Comparison of ENCODE assay signal across 9 mouse cellular contexts in genomic region chr10:79986232-79986878, GRCm38 (mm10). TPM values are rescaled to one million over a fixed set of nuclear protein-coding genes. Genes with fewer than 3 reads are reported as not detected.
DNase-seq lines count a peak whose midpoint lies in the region; ATAC-seq and TF ChIP-seq lines count a peak whose summit lies in the region.
"Had no signal": no experiment of that assay in that cellular context is flagged by ENCODE, and none has a peak within 500 bp of the region (broad histone marks: within the 10 kb centered on the region; RNA-seq: fewer than 3 reads in every experiment).

No protein-coding gene starts in this region.

- intact Hi-C loops in gastrocnemius, postnatal 14 days (cut with DNase I; ENCODE audit: low total_unique reads) = no loop called here

- no peak for DNase-seq in kidney, adult 18-20 months
- DNase-seq in gastrocnemius, postnatal 14 days = peak; percentile 59
- DNase-seq in kidney, postnatal 0 days (ENCODE audit: low spot score) = no peak
- DNase-seq in midbrain, embryonic 11.5 days (ENCODE audit: low spot score, missing footprints) = peak; percentile 81
- DNase-seq in embryo, embryonic 10.5 days (ENCODE audit: low spot score) = no peak

- H3K36me3 ChIP-seq in kidney, embryonic 14.5 days (ENCODE audit: control insufficient read depth, insufficient read depth, low read length) = peaks cover 8% of the 10 kb centered on the region; the same call in 1 of the 2 replicates
- H3K36me3 ChIP-seq in kidney, postnatal 0 days (ENCODE audit: insufficient read depth, low read length) = 0 out of 2 replicates have a peak, but pooled peaks cover 5% of the 10 kb centered on the region
- no peaks in the 10 kb centered on the region for H3K36me3 ChIP-seq in midbrain, embryonic 11.5 days (ENCODE audit: control insufficient read depth, insufficient read depth, low read length)

- 42% methylated on average over 6 of the region's 6 CpGs for WGBS in kidney, embryonic 14.5 days
- 32% methylated on average over 6 of the region's 6 CpGs for WGBS in kidney, postnatal 0 days
- 51% methylated on average over 6 of the region's 6 CpGs for WGBS in midbrain, embryonic 11.5 days

- peaks cover 5% of the 10 kb centered on the region; the same call in 1 of the 2 replicates for H3K9me3 ChIP-seq in kidney, embryonic 14.5 days (ENCODE audit: control insufficient read depth, low read length)
- no peaks in the 10 kb centered on the region for H3K9me3 ChIP-seq in kidney, postnatal 0 days (replicated peaks; ENCODE audit: low read length)
- H3K9me3 ChIP-seq in midbrain, embryonic 11.5 days (ENCODE audit: control insufficient read depth, low read length) = no peaks in the 10 kb centered on the region

- no peak for ATAC-seq in kidney, embryonic 14.5 days (ENCODE audit: low FRiP score, low TSS enrichment)
- no peak for ATAC-seq in kidney, postnatal 0 days (replicated peaks; ENCODE audit: low FRiP score, low read depth)
- no peak for ATAC-seq in midbrain, embryonic 11.5 days (ENCODE audit: low FRiP score)
- ATAC-seq in CD4-positive, CD25-positive, alpha-beta regulatory T cell, adult 4 months = no peak

- peak overlapping the region; percentile 62 for H3K4me3 ChIP-seq in kidney, embryonic 14.5 days (ENCODE audit: low read length)
- peak overlapping the region; percentile 52 for H3K4me3 ChIP-seq in brown adipose tissue, adult 24 weeks (ENCODE audit: insufficient read depth, low read depth, low read length)
- no peak overlapping the region for H3K4me3 ChIP-seq in kidney, postnatal 0 days (replicated peaks; ENCODE audit: low read depth, low read length)
- 0 out of 2 replicates have a peak overlapping the region, but pooled peaks have one; percentile 5 for H3K4me3 ChIP-seq in midbrain, embryonic 11.5 days (ENCODE audit: low read depth, low read length)

- peaks cover 38% of the 10 kb centered on the region for H3K4me1 ChIP-seq in kidney, embryonic 14.5 days (ENCODE audit: control insufficient read depth, insufficient read depth, low read length)
- peaks cover 25% of the 10 kb centered on the region for H3K4me1 ChIP-seq in brown adipose tissue, adult 24 weeks (ENCODE audit: control insufficient read depth, insufficient read depth, insufficient read length, low read length)
- H3K4me1 ChIP-seq in kidney, postnatal 0 days (replicated peaks; ENCODE audit: insufficient read depth, low read length) = peaks cover 41% of the 10 kb centered on the region
- peaks cover 33% of the 10 kb centered on the region for H3K4me1 ChIP-seq in midbrain, embryonic 11.5 days (ENCODE audit: control insufficient read depth, insufficient read depth, low read length)

- no peaks in the 10 kb centered on the region for H3K27me3 ChIP-seq in kidney, embryonic 14.5 days (ENCODE audit: control insufficient read depth, insufficient read depth, low read length)
- H3K27me3 ChIP-seq in kidney, postnatal 0 days (ENCODE audit: insufficient read depth, low read length) = no peaks in the 10 kb centered on the region
- H3K27me3 ChIP-seq in midbrain, embryonic 11.5 days (ENCODE audit: control insufficient read depth, insufficient read depth, low read length) = peaks cover 38% of the 10 kb centered on the region

- peak overlapping the region; percentile 24; the same call in 1 of the 2 replicates for H3K9ac ChIP-seq in kidney, embryonic 14.5 days (ENCODE audit: low read depth, low read length)
- H3K9ac ChIP-seq in kidney, postnatal 0 days (ENCODE audit: low read depth, low read length) = peak overlapping the region; percentile 69; the same call in 1 of the 2 replicates
- H3K9ac ChIP-seq in midbrain, embryonic 11.5 days (ENCODE audit: low read length) = peak overlapping the region; percentile 68; the same call in 1 of the 2 replicates

- no peak for TF ChIP-seq CTCF in kidney, postnatal 0 days (IDR thresholded peaks at IDR 0.05; ENCODE audit: low read depth)

- peak overlapping the region; percentile 91 for H3K27ac ChIP-seq in kidney, embryonic 14.5 days (ENCODE audit: low read depth, low read length)
- peak overlapping the region; percentile 78 for H3K27ac ChIP-seq in brown adipose tissue, adult 24 weeks (replicated peaks; ENCODE audit: low read depth, low read length)
- peak overlapping the region; percentile 98 for H3K27ac ChIP-seq in kidney, postnatal 0 days
- H3K27ac ChIP-seq in midbrain, embryonic 11.5 days (ENCODE audit: low read depth, low read length) = peak overlapping the region; percentile 11; the same call in 1 of the 2 replicates

- H3K4me2 ChIP-seq in kidney, embryonic 14.5 days (replicated peaks; ENCODE audit: low read depth, low read length) = peak overlapping the region; percentile 88
- H3K4me2 ChIP-seq in kidney, postnatal 0 days (ENCODE audit: low read length) = peak overlapping the region; percentile 87
- H3K4me2 ChIP-seq in midbrain, embryonic 11.5 days = peak overlapping the region; percentile 90

RNA-seq across cellular contexts. Expression of gene Cnn2, which starts 2.0 kb away (rescaled TPM):
- polyA plus RNA-seq in kidney, embryonic 14.5 days (2014; fragmentation: Nextera tagmentation; extraction: Ambion mirVana) = 186 and 220 TPM in 2 replicates
- 6.4 and 10.3 TPM in 2 replicates for polyA plus RNA-seq in brown adipose tissue, adult 24 weeks (2012; ENCODE audit: insufficient read depth, insufficient read length, missing spikeins)
- total RNA-seq in gastrocnemius, postnatal 14 days (2021) = 10 to 100 TPM; 19.2 to 24.8 TPM
- 221 and 261 TPM in 2 replicates for polyA plus RNA-seq in kidney, postnatal 0 days (2015; fragmentation: Nextera tagmentation; extraction: Ambion mirVana)
- 158 and 160 TPM in 2 replicates for polyA plus RNA-seq in midbrain, embryonic 11.5 days (2014; fragmentation: Nextera tagmentation; extraction: Ambion mirVana)
- 100 to 1,000 TPM; 904 to 969 TPM for polyA plus RNA-seq in CD4-positive, CD25-positive, alpha-beta regulatory T cell, adult 4 months (2017; shearing (Covaris generic))

RNA-seq across cellular contexts. Expression of gene Tmem259, which starts 2.2 kb away (rescaled TPM):
- 18.8 and 27.8 TPM in 2 replicates for polyA plus RNA-seq in kidney, embryonic 14.5 days (2014; fragmentation: Nextera tagmentation; extraction: Ambion mirVana)
- polyA plus RNA-seq in brown adipose tissue, adult 24 weeks (2012; ENCODE audit: insufficient read depth, insufficient read length, missing spikeins) = 69.8 and 75.4 TPM in 2 replicates
- 10 to 100 TPM; 76.2 to 84.5 TPM for total RNA-seq in gastrocnemius, postnatal 14 days (2021)
- 23.7 and 26.6 TPM in 2 replicates for polyA plus RNA-seq in kidney, postnatal 0 days (2015; fragmentation: Nextera tagmentation; extraction: Ambion mirVana)
- 11.9 and 13.5 TPM in 2 replicates for polyA plus RNA-seq in midbrain, embryonic 11.5 days (2014; fragmentation: Nextera tagmentation; extraction: Ambion mirVana)
- polyA plus RNA-seq in CD4-positive, CD25-positive, alpha-beta regulatory T cell, adult 4 months (2017; shearing (Covaris generic)) = 1 to 10 TPM; 1.2 to 2.5 TPM

RNA-seq across cellular contexts. Expression of gene Abca7, which starts 9.9 kb away (rescaled TPM):
- 1.8 and 2.7 TPM in 2 replicates for polyA plus RNA-seq in kidney, embryonic 14.5 days (2014; fragmentation: Nextera tagmentation; extraction: Ambion mirVana)
- polyA plus RNA-seq in brown adipose tissue, adult 24 weeks (2012; ENCODE audit: insufficient read depth, insufficient read length, missing spikeins) = 5.1 and 5.4 TPM in 2 replicates
- total RNA-seq in gastrocnemius, postnatal 14 days (2021) = 1 to 10 TPM; 4.2 TPM
- polyA plus RNA-seq in kidney, postnatal 0 days (2015; fragmentation: Nextera tagmentation; extraction: Ambion mirVana) = 2.4 and 2.6 TPM in 2 replicates
- 2.8 and 2.9 TPM in 2 replicates for polyA plus RNA-seq in midbrain, embryonic 11.5 days (2014; fragmentation: Nextera tagmentation; extraction: Ambion mirVana)
- polyA plus RNA-seq in CD4-positive, CD25-positive, alpha-beta regulatory T cell, adult 4 months (2017; shearing (Covaris generic)) = 10 to 100 TPM; 11.4 to 16.4 TPM

RNA-seq across cellular contexts. Expression of gene Grin3b, which starts 15.8 kb away (rescaled TPM):
- polyA plus RNA-seq in kidney, embryonic 14.5 days (2014; fragmentation: Nextera tagmentation; extraction: Ambion mirVana) = 0.19 and 0.29 TPM in 2 replicates
- polyA plus RNA-seq in brown adipose tissue, adult 24 weeks (2012; ENCODE audit: insufficient read depth, insufficient read length, missing spikeins) = not detected in 2 replicates
- total RNA-seq in gastrocnemius, postnatal 14 days (2021) = under 1 TPM; 0.11 to 0.25 TPM
- 0.17 and 0.20 TPM in 2 replicates for polyA plus RNA-seq in kidney, postnatal 0 days (2015; fragmentation: Nextera tagmentation; extraction: Ambion mirVana)
- 0.22 and 0.38 TPM in 2 replicates for polyA plus RNA-seq in midbrain, embryonic 11.5 days (2014; fragmentation: Nextera tagmentation; extraction: Ambion mirVana)
- under 1 TPM in 1 of 2 experiments, not detected in 1; 0.58 TPM for polyA plus RNA-seq in CD4-positive, CD25-positive, alpha-beta regulatory T cell, adult 4 months (2017; shearing (Covaris generic))
- total RNA-seq: neutrophil, adult 5-6 weeks had no signal

RNA-seq across cellular contexts. Expression of gene Wdr18, which starts 26.4 kb away (rescaled TPM):
- polyA plus RNA-seq in kidney, embryonic 14.5 days (2014; fragmentation: Nextera tagmentation; extraction: Ambion mirVana) = 132 and 147 TPM in 2 replicates
- polyA plus RNA-seq in brown adipose tissue, adult 24 weeks (2012; ENCODE audit: insufficient read depth, insufficient read length, missing spikeins) = 25.6 and 44.7 TPM in 2 replicates
- 10 to 100 TPM; 18.7 to 23.0 TPM for total RNA-seq in gastrocnemius, postnatal 14 days (2021)
- 78.9 and 81.9 TPM in 2 replicates for polyA plus RNA-seq in kidney, postnatal 0 days (2015; fragmentation: Nextera tagmentation; extraction: Ambion mirVana)
- 92.7 and 98.4 TPM in 2 replicates for polyA plus RNA-seq in midbrain, embryonic 11.5 days (2014; fragmentation: Nextera tagmentation; extraction: Ambion mirVana)
- 10 to 100 TPM; 65.1 to 77.5 TPM for polyA plus RNA-seq in CD4-positive, CD25-positive, alpha-beta regulatory T cell, adult 4 months (2017; shearing (Covaris generic))

Comparison
In these comparisons a context has a peak if more than half of its experiments do, and no peak if none do; other contexts are left out.
1. H3K27ac ChIP-seq: peak in every context shown above with its lines; median percentile 98 in kidney, postnatal 0 days; 91 in kidney, embryonic 14.5 days; 78 in brown adipose tissue, adult 24 weeks; 11 in midbrain, embryonic 11.5 days.
2. DNase-seq: peak in gastrocnemius, postnatal 14 days (single experiment) and midbrain, embryonic 11.5 days (single experiment); none in kidney, adult 18-20 months (single experiment), kidney, postnatal 0 days (single experiment) and embryo, embryonic 10.5 days (single experiment).
3. RNA of gene Cnn2, which starts 2.0 kb away (polyA plus RNA-seq): 904 to 969 TPM in CD4-positive, CD25-positive, alpha-beta regulatory T cell, adult 4 months, 221 to 261 TPM in kidney, postnatal 0 days, 186 to 220 TPM in kidney, embryonic 14.5 days and 158 to 160 TPM in midbrain, embryonic 11.5 days; 6.4 to 10.3 TPM in brown adipose tissue, adult 24 weeks; every median in the first group is over 10 times any median in the second.
4. Peak in every context shown above with its lines, with median percentiles within 50 percentile points of each other: H3K4me2 ChIP-seq and H3K9ac ChIP-seq.